Mouse (Mus musculus) kidney, embryonic 14.5 days (tissue): ENCODE results near the gene Akap6. TPM values are rescaled to one million over a fixed set of nuclear protein-coding genes. Genes with fewer than 3 reads are reported as not detected.

Source experiments
- ATAC-seq: fragments of 200-750 bp; cut with Nextera tagmentation; 2 replicates; pipeline ENCODE4 v1.8.0; 2017; ENCODE audit warnings: moderate number of reproducible peaks, mild to moderate bottlenecking, moderate TSS enrichment, moderate library complexity; ENCODE audit not compliant: low FRiP score, low TSS enrichment
- H3K27ac ChIP-seq: fragments of 300-500 bp; sonication (generic); 2 replicates; pipeline ENCODE4 v1.5.1; 2014; ENCODE audit warnings: low read depth, mild to moderate bottlenecking, low read length, moderate library complexity, mixed read lengths
- H3K27me3 ChIP-seq: fragments of 300-500 bp; sonication (generic); 2 replicates; pipeline ENCODE4 v1.6.1; 2014; ENCODE audit warnings: mild to moderate bottlenecking, low read length; ENCODE audit not compliant: control insufficient read depth, insufficient read depth
- H3K36me3 ChIP-seq: fragments of 300-500 bp; sonication (generic); 2 replicates; pipeline ENCODE4 v1.6.1; 2014; ENCODE audit warnings: low read length, mixed read lengths; ENCODE audit not compliant: control insufficient read depth, insufficient read depth
- H3K4me1 ChIP-seq: fragments of 300-500 bp; sonication (generic); 2 replicates; pipeline ENCODE4 v1.6.1; 2014; ENCODE audit warnings: low read length, mixed read lengths; ENCODE audit not compliant: control insufficient read depth, insufficient read depth
- H3K4me2 ChIP-seq: fragments of 300-500 bp; sonication (generic); replicated peaks from 2 replicates; pipeline ENCODE4 v1.6.1; 2014; ENCODE audit warnings: low read depth, mild to moderate bottlenecking, low read length
- H3K4me3 ChIP-seq: fragments of 300-500 bp; sonication (generic); 2 replicates; pipeline ENCODE4 v1.5.1; 2014; ENCODE audit warnings: mild to moderate bottlenecking, low read length
- H3K9ac ChIP-seq: fragments of 300-500 bp; sonication (generic); 2 replicates; pipeline ENCODE4 v1.6.1; 2014; ENCODE audit warnings: low read depth, mild to moderate bottlenecking, low read length, moderate library complexity
- H3K9me3 ChIP-seq: fragments of 300-500 bp; sonication (generic); 2 replicates; pipeline ENCODE4 v1.6.1; 2016; ENCODE audit warnings: low read length; ENCODE audit not compliant: control insufficient read depth
- WGBS: fragments of 180-500 bp; shearing (Covaris S2); extraction: QIAGEN DNeasy Blood & Tissue Kit; methylation state at CpG from one replicate; pipeline ENCODE4 v1.1.7; 2014; 5-methylcytosine and 5-hydroxymethylcytosine counted together
- polyA plus RNA-seq: library from polyadenylated mRNA; unstranded; fragments of >200 nt; fragmentation: Nextera tagmentation; extraction: Ambion mirVana; gene quantifications from 2 replicates; pipeline ENCODE4 v1.2.1, GENCODE M21; 2014

The Akap6 gene
- polyA plus RNA-seq, 1 experiment from 2014 or later, result 0.18 TPM

DNA sequence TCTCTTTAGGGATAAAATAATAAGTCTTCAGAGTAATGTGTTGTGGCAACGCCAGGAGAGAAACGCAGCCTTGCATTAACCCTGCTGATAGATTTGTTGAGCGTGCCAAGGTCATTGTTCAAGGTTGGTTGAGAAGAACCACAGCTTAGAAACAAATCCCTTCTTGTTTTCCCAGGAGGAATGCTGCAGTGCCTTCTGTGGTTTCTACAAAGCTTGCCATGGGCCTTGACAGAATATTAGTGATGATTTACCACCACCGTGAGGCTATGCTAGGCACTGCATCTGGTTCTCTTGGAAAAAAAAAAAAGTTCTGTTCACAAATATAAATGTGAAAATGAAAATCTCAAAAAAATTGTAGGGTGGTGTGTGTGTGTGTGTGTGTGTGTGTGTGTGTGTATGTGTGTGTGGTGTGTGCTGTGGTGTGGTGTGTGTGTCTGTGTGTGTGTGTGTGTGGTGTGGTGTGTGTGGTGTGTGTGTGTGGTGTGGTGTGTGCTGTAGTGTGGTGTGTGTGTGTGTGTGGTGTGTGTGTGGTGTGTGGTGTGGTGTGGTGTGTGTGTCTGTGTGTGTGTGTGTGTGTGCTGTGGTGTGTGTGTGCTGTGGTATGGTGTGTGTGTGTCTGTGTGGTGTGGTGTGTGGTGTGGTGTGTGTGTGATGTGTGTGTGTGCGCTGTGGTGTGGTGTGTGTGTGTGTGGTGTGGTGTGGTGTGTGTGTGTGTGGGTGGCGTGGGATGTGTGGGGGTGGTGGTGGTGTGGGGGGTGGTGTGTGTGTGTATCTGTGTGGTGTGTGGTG lies 196.7 kb downstream of the Akap6 start:
- 51% methylated on average over 6 of the region's 6 CpGs for WGBS
- ATAC-seq, result peak; percentile 60; the same call in 1 of the 2 replicates

GRCm38 (mm10) chr12:52896785-52897184 lies 197.6 kb downstream of the Akap6 start:
- Histone ChIP-seq H3K27me3 (no peaks in the 10 kb centered on the region), H3K9me3 (no peaks in the 10 kb centered on the region), H3K4me3 (no peak overlapping the region), H3K4me1 (no peaks in the 10 kb centered on the region), H3K4me2 (no peak overlapping the region), H3K9ac (no peak overlapping the region), H3K27ac (no peak overlapping the region), H3K36me3 (no peaks in the 10 kb centered on the region)
- no peak for ATAC-seq
- 56% methylated on average over 3 of the region's 3 CpGs for WGBS

More for the DNA sequence above, 196.7 kb downstream of the Akap6 start:
- no peaks in the 10 kb centered on the region for H3K36me3 ChIP-seq
- H3K27ac ChIP-seq, result no peak overlapping the region
- no peaks in the 10 kb centered on the region for H3K4me1 ChIP-seq
- H3K9me3 ChIP-seq, result no peaks in the 10 kb centered on the region
- no peak overlapping the region for H3K4me3 ChIP-seq
- no peak overlapping the region for H3K4me2 ChIP-seq
- no peak overlapping the region for H3K9ac ChIP-seq
- H3K27me3 ChIP-seq, result no peaks in the 10 kb centered on the region

DNA sequence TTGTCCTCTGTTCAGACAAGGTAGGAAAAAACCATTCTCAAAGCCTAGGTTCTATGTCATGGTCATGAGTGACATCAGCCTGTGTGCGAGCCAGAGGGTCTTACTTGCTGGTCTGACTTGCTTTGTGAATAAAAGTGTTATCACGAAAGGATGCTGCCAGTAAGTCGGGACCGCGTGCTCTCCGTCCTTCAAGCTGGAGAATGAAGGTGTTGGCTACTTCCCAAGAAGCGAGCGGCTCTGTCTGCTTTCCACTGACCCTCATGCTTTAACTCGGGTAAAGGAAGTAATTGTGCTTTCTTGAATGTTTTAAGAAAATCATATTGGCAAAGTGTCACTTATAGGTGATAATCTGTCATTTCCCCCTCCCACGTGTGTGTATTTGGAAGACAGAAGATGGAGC lies 198.9 kb downstream of the Akap6 start:
- no peaks in the 10 kb centered on the region for H3K27me3 ChIP-seq

DNA sequence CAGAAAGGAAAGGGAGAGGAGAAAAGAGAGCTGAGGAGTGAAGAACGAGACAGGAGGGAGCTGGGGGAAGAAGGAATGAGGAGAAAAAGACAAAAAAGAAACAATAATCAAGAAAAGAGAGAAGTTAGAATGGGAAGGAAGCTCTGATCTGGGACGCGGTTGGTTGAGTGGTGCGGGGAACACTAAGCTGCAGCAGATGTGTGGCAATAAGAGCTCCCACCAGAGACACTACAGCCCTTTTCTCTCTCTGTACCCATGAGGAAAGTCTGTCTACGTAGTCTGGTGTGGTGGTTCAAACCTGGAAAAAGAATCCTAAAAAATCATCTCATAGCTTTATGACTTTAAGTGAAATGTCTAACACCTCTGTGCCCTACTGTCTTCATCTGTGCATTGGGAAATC lies 204.9 kb downstream of the Akap6 start:
- no peak for ATAC-seq
- H3K4me3 ChIP-seq, result no peak overlapping the region
- H3K4me1 ChIP-seq, result no peaks in the 10 kb centered on the region
- WGBS, result 88% methylated on average over 5 of the region's 5 CpGs
- no peaks in the 10 kb centered on the region for H3K27me3 ChIP-seq
- no peak overlapping the region for H3K4me2 ChIP-seq
- no peaks in the 10 kb centered on the region for H3K9me3 ChIP-seq
- no peak overlapping the region for H3K27ac ChIP-seq
- no peaks in the 10 kb centered on the region for H3K36me3 ChIP-seq
- no peak overlapping the region for H3K9ac ChIP-seq

More for the DNA sequence above, 198.9 kb downstream of the Akap6 start:
- Histone ChIP-seq H3K27ac (no peak overlapping the region), H3K9ac (no peak overlapping the region), H3K36me3 (no peaks in the 10 kb centered on the region), H3K4me1 (no peaks in the 10 kb centered on the region), H3K9me3 (no peaks in the 10 kb centered on the region), H3K4me2 (no peak overlapping the region), H3K4me3 (no peak overlapping the region)
- no peak for ATAC-seq
- WGBS, result 89% methylated on average over 10 of the region's 10 CpGs

- 57% methylated on average over 13 of the region's 13 CpGs for WGBS
- no peak overlapping the region for H3K9ac ChIP-seq
These were observed 209.4 kb downstream of the Akap6 start for GRCm38 (mm10) chr12:52908448-52909066.

DNA sequence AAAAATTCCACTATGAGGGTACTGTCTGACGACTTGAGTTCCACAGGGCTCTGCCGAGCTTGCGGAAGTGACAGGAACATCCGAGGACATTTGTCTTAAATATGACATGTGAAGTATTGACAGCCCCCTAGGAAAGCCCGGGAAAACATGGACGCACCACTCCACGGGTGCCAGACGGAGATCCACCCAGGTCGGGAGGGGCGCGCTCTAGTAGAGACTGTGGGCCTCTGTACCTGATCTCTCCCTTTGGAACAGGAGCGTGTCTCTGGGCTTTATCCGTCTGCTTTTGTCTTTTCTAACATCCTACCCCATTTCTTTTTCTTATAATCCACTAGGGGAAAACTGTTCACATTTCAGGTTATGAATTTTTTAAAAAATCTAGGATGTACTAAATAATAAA lies 211.2 kb downstream of the Akap6 start:
- H3K4me1 ChIP-seq, result no peaks in the 10 kb centered on the region
- H3K4me2 ChIP-seq, result no peak overlapping the region
- no peak for ATAC-seq
- WGBS, result 87% methylated on average over 13 of the region's 13 CpGs
- H3K9ac ChIP-seq, result no peak overlapping the region
- H3K36me3 ChIP-seq, result no peaks in the 10 kb centered on the region
- no peaks in the 10 kb centered on the region for H3K9me3 ChIP-seq
- no peak overlapping the region for H3K4me3 ChIP-seq
- H3K27ac ChIP-seq, result no peak overlapping the region
- H3K27me3 ChIP-seq, result no peaks in the 10 kb centered on the region

More at GRCm38 (mm10) chr12:52908448-52909066, 209.4 kb downstream of the Akap6 start:
- no peaks in the 10 kb centered on the region for H3K4me1 ChIP-seq
- H3K27me3 ChIP-seq, result no peaks in the 10 kb centered on the region
- no peaks in the 10 kb centered on the region for H3K36me3 ChIP-seq
- no peak overlapping the region for H3K27ac ChIP-seq
- H3K4me3 ChIP-seq, result no peak overlapping the region
- no peak for ATAC-seq
- H3K9me3 ChIP-seq, result no peaks in the 10 kb centered on the region
- H3K4me2 ChIP-seq, result no peak overlapping the region

DNA sequence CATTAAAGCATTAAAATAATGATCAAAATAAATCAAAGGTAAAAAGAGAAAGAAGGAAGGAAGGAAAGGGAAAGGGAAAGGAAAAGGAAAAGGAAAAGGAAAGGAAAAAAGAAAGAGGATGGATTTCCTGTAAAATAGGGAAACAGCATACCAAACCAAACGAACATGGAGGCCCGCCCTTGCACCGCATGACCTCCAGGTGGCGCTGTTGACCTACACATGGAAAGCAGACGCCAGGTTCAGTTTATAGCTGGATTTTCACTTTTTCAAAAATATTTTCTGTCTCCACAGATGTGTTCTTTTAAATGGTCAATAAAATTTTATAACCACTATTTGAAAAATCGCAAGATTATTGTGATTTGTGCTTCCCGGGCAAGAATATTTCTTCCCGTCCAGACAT lies 211.6 kb downstream of the Akap6 start:
- no peak overlapping the region for H3K27ac ChIP-seq
- no peaks in the 10 kb centered on the region for H3K27me3 ChIP-seq
- ATAC-seq, result no peak
- no peak overlapping the region for H3K4me3 ChIP-seq
- no peaks in the 10 kb centered on the region for H3K9me3 ChIP-seq
- H3K4me2 ChIP-seq, result no peak overlapping the region
- 17% methylated on average over 8 of the region's 8 CpGs for WGBS
- no peaks in the 10 kb centered on the region for H3K4me1 ChIP-seq
- H3K9ac ChIP-seq, result no peak overlapping the region
- H3K36me3 ChIP-seq, result no peaks in the 10 kb centered on the region

- H3K36me3 ChIP-seq, result no peaks in the 10 kb centered on the region
- H3K27me3 ChIP-seq, result no peaks in the 10 kb centered on the region
- WGBS, result 25% methylated on average over 11 of the region's 11 CpGs
- ATAC-seq, result no peak
- no peak overlapping the region for H3K4me3 ChIP-seq
- no peak overlapping the region for H3K27ac ChIP-seq
- H3K4me1 ChIP-seq, result no peaks in the 10 kb centered on the region
- no peak overlapping the region for H3K9ac ChIP-seq
- H3K4me2 ChIP-seq, result no peak overlapping the region
- H3K9me3 ChIP-seq, result no peaks in the 10 kb centered on the region
These were observed 219.8 kb downstream of the Akap6 start for GRCm38 (mm10) chr12:52918939-52919338.

DNA sequence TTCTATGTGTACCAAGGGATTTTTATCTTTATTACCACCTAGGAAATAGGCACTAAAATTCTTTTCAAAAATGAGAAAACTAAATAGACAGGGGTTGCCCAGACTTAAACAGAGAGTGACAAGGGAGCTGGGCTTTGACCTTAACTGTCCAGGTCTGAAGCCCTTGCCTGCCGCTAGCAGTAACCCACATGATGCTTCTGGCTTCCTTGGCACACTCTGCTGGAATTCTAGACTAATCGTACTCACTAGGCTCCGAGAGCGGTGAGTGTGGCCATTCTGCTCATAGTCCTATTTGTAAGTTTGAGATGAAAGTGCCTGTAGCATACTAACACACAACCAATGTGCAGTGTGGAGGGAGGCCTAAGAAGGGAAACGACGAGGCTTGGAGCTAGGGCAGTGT lies 223.3 kb downstream of the Akap6 start:
- Histone ChIP-seq H3K27me3 (no peaks in the 10 kb centered on the region), H3K9ac (no peak overlapping the region), H3K4me1 (peaks cover 5% of the 10 kb centered on the region; the same call in 1 of the 2 replicates), H3K27ac (no peak overlapping the region), H3K36me3 (no peaks in the 10 kb centered on the region), H3K4me2 (no peak overlapping the region), H3K9me3 (no peaks in the 10 kb centered on the region), H3K4me3 (no peak overlapping the region)
- no peak for ATAC-seq
- WGBS, result 89% methylated on average over 6 of the region's 6 CpGs
